12 mouse cellular contexts compared by ENCODE assay signal in the genomic region with DNA sequence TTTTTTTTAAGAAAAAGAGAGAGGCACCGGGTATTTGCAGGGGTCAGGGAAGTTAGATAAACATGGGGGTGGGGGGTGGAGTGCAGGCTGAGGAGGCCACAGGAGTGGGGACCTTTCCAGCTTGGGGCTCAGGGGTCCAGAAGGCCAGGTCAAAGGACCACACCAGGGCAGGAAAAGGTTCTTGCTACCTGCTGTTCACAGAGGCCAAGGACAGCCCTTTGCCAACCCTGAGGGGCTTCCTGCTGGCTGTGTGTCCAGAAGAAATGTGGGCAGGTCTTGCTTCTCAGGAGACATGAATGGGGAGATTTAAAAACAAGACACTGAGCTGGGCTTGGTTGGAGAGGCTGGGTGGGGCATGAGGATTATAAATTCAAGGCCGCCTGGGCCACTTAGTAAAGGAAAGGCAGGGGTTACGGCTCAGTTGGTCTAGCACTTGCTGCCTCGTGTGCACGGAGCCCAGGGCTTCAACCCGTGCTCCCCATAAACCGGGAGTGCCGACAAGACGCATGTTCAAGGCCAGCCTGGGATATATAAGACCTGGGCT. TPM values are rescaled to one million over a fixed set of nuclear protein-coding genes. Genes with fewer than 3 reads are reported as not detected.
DNase-seq lines count a peak whose midpoint lies in the region; ATAC-seq and TF ChIP-seq lines count a peak whose summit lies in the region.
"Had no signal": no experiment of that assay in that cellular context is flagged by ENCODE, and none has a peak within 500 bp of the region (broad histone marks: within the 10 kb centered on the region; RNA-seq: fewer than 3 reads in every experiment).

No protein-coding gene starts in this region.

- peak overlapping the region; percentile 82 for H3K27ac ChIP-seq in forebrain, embryonic 14.5 days (ENCODE audit: low read depth, low read length)
- peak overlapping the region; percentile 26 for H3K27ac ChIP-seq in limb, embryonic 10.5 days
- H3K27ac ChIP-seq in intestine, postnatal 0 days (ENCODE audit: low read depth, low read length), result no peak overlapping the region
- H3K27ac ChIP-seq: kidney, embryonic 15.5 days; liver, embryonic 13.5 days had no signal

- H3K4me3 ChIP-seq in forebrain, embryonic 14.5 days (ENCODE audit: low read depth, low read length), result no peak overlapping the region
- no peak overlapping the region for H3K4me3 ChIP-seq in limb, embryonic 10.5 days
- no peak overlapping the region for H3K4me3 ChIP-seq in intestine, postnatal 0 days (ENCODE audit: low read depth, low read length)
- H3K4me3 ChIP-seq: kidney, embryonic 15.5 days; liver, embryonic 13.5 days had no signal

- ATAC-seq in forebrain, embryonic 14.5 days, result 0 out of 2 replicates have a peak, but pooled peaks have one; percentile 11
- ATAC-seq in activated CD4-positive, CD25-positive, alpha-beta regulatory T cell, adult 4 months, result no peak
- no peak for ATAC-seq in intestine, postnatal 0 days

- TF ChIP-seq CTCF in intestine, postnatal 0 days (IDR thresholded peaks at IDR 0.05; ENCODE audit: low read depth), result no peak

- WGBS in forebrain, embryonic 14.5 days, result 18% methylated on average over 9 of the region's 9 CpGs
- WGBS in limb, embryonic 10.5 days, result 47% methylated on average over 9 of the region's 9 CpGs
- WGBS in intestine, postnatal 0 days, result 39% methylated on average over 9 of the region's 9 CpGs

- no peaks in the 10 kb centered on the region for H3K36me3 ChIP-seq in forebrain, embryonic 14.5 days (ENCODE audit: control insufficient read depth, insufficient read depth, low read length)
- peaks cover 3% of the 10 kb centered on the region; the same call in 1 of the 2 replicates for H3K36me3 ChIP-seq in limb, embryonic 10.5 days
- H3K36me3 ChIP-seq in intestine, postnatal 0 days (ENCODE audit: control insufficient read depth, insufficient read depth), result no peaks in the 10 kb centered on the region
- H3K36me3 ChIP-seq: G1E; liver, embryonic 13.5 days had no signal

- peak; percentile 41 for DNase-seq in retina, embryonic 14.5 days (ENCODE audit: low spot score)
- no peak for DNase-seq in retina, postnatal 1 day
- DNase-seq in forebrain, embryonic 14.5 days (ENCODE audit: low spot score), result peak; percentile 41
- no peak for DNase-seq in limb, embryonic 10.5 days (ENCODE audit: low spot score)
- DNase-seq in cerebellum, postnatal 14 days, result no peak
- DNase-seq: B cell, adult 2 months; liver, embryonic 13.5 days; thymus, postnatal 25 days had no signal

- H3K9ac ChIP-seq in forebrain, embryonic 14.5 days (ENCODE audit: low read length), result 0 out of 2 replicates have a peak overlapping the region, but pooled peaks have one; percentile 37
- H3K9ac ChIP-seq in intestine, postnatal 0 days (ENCODE audit: low read depth, low read length), result no peak overlapping the region
- H3K9ac ChIP-seq: kidney, embryonic 15.5 days; liver, embryonic 13.5 days had no signal

- H3K4me2 ChIP-seq in forebrain, embryonic 14.5 days (ENCODE audit: low read length), result peak overlapping the region; percentile 14; the same call in 1 of the 2 replicates
- H3K4me2 ChIP-seq in intestine, postnatal 0 days (replicated peaks; ENCODE audit: low read depth), result no peak overlapping the region
- H3K4me2 ChIP-seq: kidney, embryonic 15.5 days; liver, embryonic 13.5 days had no signal

- peaks cover 14% of the 10 kb centered on the region for H3K4me1 ChIP-seq in forebrain, embryonic 14.5 days (ENCODE audit: control insufficient read depth, insufficient read depth, low read length)
- peaks cover 35% of the 10 kb centered on the region for H3K4me1 ChIP-seq in limb, embryonic 10.5 days
- no peaks in the 10 kb centered on the region for H3K4me1 ChIP-seq in intestine, postnatal 0 days (replicated peaks; ENCODE audit: control insufficient read depth, insufficient read depth, low read length)
- H3K4me1 ChIP-seq: liver, embryonic 13.5 days had no signal

- H3K9me3 ChIP-seq in forebrain, embryonic 14.5 days (replicated peaks; ENCODE audit: control insufficient read depth, low read length), result no peaks in the 10 kb centered on the region; the same call in 1 of the 2 replicates
- H3K9me3 ChIP-seq in limb, embryonic 10.5 days (replicated peaks), result no peaks in the 10 kb centered on the region
- no peaks in the 10 kb centered on the region for H3K9me3 ChIP-seq in intestine, postnatal 0 days (ENCODE audit: control insufficient read depth)
- H3K9me3 ChIP-seq: kidney, embryonic 15.5 days had no signal

- no peaks in the 10 kb centered on the region for H3K27me3 ChIP-seq in forebrain, embryonic 14.5 days (replicated peaks; ENCODE audit: control insufficient read depth, insufficient read depth, low read length)
- peaks cover 20% of the 10 kb centered on the region; the same call in 1 of the 2 replicates for H3K27me3 ChIP-seq in limb, embryonic 10.5 days (ENCODE audit: low read depth, poor library complexity, severe bottlenecking)
- H3K27me3 ChIP-seq in intestine, postnatal 0 days (replicated peaks; ENCODE audit: control insufficient read depth, insufficient read depth, low read length), result no peaks in the 10 kb centered on the region
- H3K27me3 ChIP-seq: liver, embryonic 13.5 days had no signal

RNA-seq across cellular contexts. Expression of a gene that starts 41.1 kb away (rescaled TPM):
- 34.7 and 41.4 TPM in 2 replicates for polyA plus RNA-seq in forebrain, embryonic 14.5 days (2014; fragmentation: Nextera tagmentation; extraction: Ambion mirVana)
- polyA plus RNA-seq in limb, embryonic 10.5 days (2016; fragmentation: Nextera tagmentation; extraction: Ambion mirVana), result 60.2 and 67.0 TPM in 2 replicates
- 1 to 10 TPM in 1 of 2 experiments, under 1 TPM in 1; 0.60 to 1.2 TPM for polyA plus RNA-seq in activated CD4-positive, CD25-positive, alpha-beta regulatory T cell, adult 4 months (2017; shearing (Covaris generic))
- 65.0 and 66.5 TPM in 2 replicates for polyA plus RNA-seq in intestine, postnatal 0 days (2015; fragmentation: Nextera tagmentation; extraction: Ambion mirVana)

RNA-seq across cellular contexts. Expression of a gene that starts 52.4 kb away (rescaled TPM):
- 4.4 and 5.4 TPM in 2 replicates for polyA plus RNA-seq in forebrain, embryonic 14.5 days (2014; fragmentation: Nextera tagmentation; extraction: Ambion mirVana)
- 10.9 and 11.2 TPM in 2 replicates for polyA plus RNA-seq in limb, embryonic 10.5 days (2016; fragmentation: Nextera tagmentation; extraction: Ambion mirVana)
- 10 to 100 TPM in 1 of 2 experiments, 1 to 10 TPM in 1; 9.8 to 11.6 TPM for polyA plus RNA-seq in activated CD4-positive, CD25-positive, alpha-beta regulatory T cell, adult 4 months (2017; shearing (Covaris generic))
- 11.8 and 12.2 TPM in 2 replicates for polyA plus RNA-seq in intestine, postnatal 0 days (2015; fragmentation: Nextera tagmentation; extraction: Ambion mirVana)

Comparison
In these comparisons a context has a peak if more than half of its experiments do, and no peak if none do; other contexts are left out.
1. DNase-seq: peak in retina, embryonic 14.5 days (single experiment) and forebrain, embryonic 14.5 days (single experiment); none in retina, postnatal 1 day (single experiment), limb, embryonic 10.5 days (single experiment) and cerebellum, postnatal 14 days (0 of 2).
2. RNA of a gene that starts 41.1 kb away (polyA plus RNA-seq): 60.2 to 67.0 TPM in limb, embryonic 10.5 days, 65.0 to 66.5 TPM in intestine, postnatal 0 days and 34.7 to 41.4 TPM in forebrain, embryonic 14.5 days; 0.60 to 1.2 TPM in activated CD4-positive, CD25-positive, alpha-beta regulatory T cell, adult 4 months; every median in the first group is over 10 times any median in the second.